16 mouse cellular contexts compared by ENCODE assay signal in genomic region chr17:12760355-12761146, GRCm38 (mm10). TPM values are rescaled to one million over a fixed set of nuclear protein-coding genes. Genes with fewer than 3 reads are reported as not detected.
DNase-seq lines count a peak whose midpoint lies in the region; ATAC-seq lines count a peak whose summit lies in the region.
"Had no signal": no experiment of that assay in that cellular context is flagged by ENCODE, and none has a peak within 500 bp of the region (broad histone marks: within the 10 kb centered on the region; RNA-seq: fewer than 3 reads in every experiment).

No protein-coding gene starts in this region.

- no peaks in the 10 kb centered on the region for H3K9me3 ChIP-seq in heart, embryonic 12.5 days (replicated peaks)
- no peaks in the 10 kb centered on the region for H3K9me3 ChIP-seq in lung, embryonic 15.5 days
- H3K9me3 ChIP-seq in embryonic facial prominence, embryonic 15.5 days (replicated peaks), result no peaks in the 10 kb centered on the region
- no peaks in the 10 kb centered on the region for H3K9me3 ChIP-seq in limb, embryonic 13.5 days
- H3K9me3 ChIP-seq: stomach, embryonic 15.5 days had no signal

- WGBS in heart, embryonic 12.5 days, result 62% methylated on average over 10 of the region's 10 CpGs
- WGBS in lung, embryonic 15.5 days, result 61% methylated on average over 10 of the region's 10 CpGs
- 75% methylated on average over 10 of the region's 10 CpGs for WGBS in embryonic facial prominence, embryonic 15.5 days
- 73% methylated on average over 10 of the region's 10 CpGs for WGBS in limb, embryonic 13.5 days

- no peak for ATAC-seq in heart, embryonic 12.5 days (ENCODE audit: insufficient number of reproducible peaks, low FRiP score)
- ATAC-seq in lung, embryonic 15.5 days (ENCODE audit: borderline replicate concordance, extremely low read depth, low FRiP score, low TSS enrichment), result peak; percentile 35; the same call in 1 of the 2 replicates
- no peak for ATAC-seq in embryonic facial prominence, embryonic 15.5 days (ENCODE audit: insufficient number of reproducible peaks, low FRiP score, low TSS enrichment, low read depth)
- no peak for ATAC-seq in limb, embryonic 13.5 days (ENCODE audit: low FRiP score, low read depth)
- ATAC-seq: forebrain, postnatal 0 days had no signal

- peak overlapping the region; percentile 81 for H3K27ac ChIP-seq in heart, embryonic 12.5 days (ENCODE audit: poor library complexity, severe bottlenecking)
- H3K27ac ChIP-seq in lung, embryonic 15.5 days, result peak overlapping the region; percentile 42
- peak overlapping the region; percentile 48 for H3K27ac ChIP-seq in embryonic facial prominence, embryonic 15.5 days (replicated peaks)
- H3K27ac ChIP-seq in limb, embryonic 13.5 days, result peak overlapping the region; percentile 44; the same call in 1 of the 2 replicates
- H3K27ac ChIP-seq: hindbrain, embryonic 14.5 days had no signal

- peaks cover 84% of the 10 kb centered on the region for H3K4me1 ChIP-seq in heart, embryonic 12.5 days (replicated peaks)
- H3K4me1 ChIP-seq in lung, embryonic 15.5 days, result peaks cover 76% of the 10 kb centered on the region
- peaks cover 62% of the 10 kb centered on the region for H3K4me1 ChIP-seq in embryonic facial prominence, embryonic 15.5 days
- peaks cover 76% of the 10 kb centered on the region for H3K4me1 ChIP-seq in limb, embryonic 13.5 days

- H3K4me2 ChIP-seq in heart, embryonic 12.5 days, result peak overlapping the region; percentile 61
- peak overlapping the region; percentile 5; the same call in 1 of the 2 replicates for H3K4me2 ChIP-seq in lung, embryonic 15.5 days
- H3K4me2 ChIP-seq in embryonic facial prominence, embryonic 15.5 days (replicated peaks), result no peak overlapping the region
- no peak overlapping the region for H3K4me2 ChIP-seq in limb, embryonic 13.5 days (replicated peaks)
- H3K4me2 ChIP-seq: hindbrain, embryonic 14.5 days; stomach, embryonic 15.5 days had no signal

- peak overlapping the region; percentile 12 for H3K4me3 ChIP-seq in heart, embryonic 12.5 days
- no peak overlapping the region for H3K4me3 ChIP-seq in lung, embryonic 15.5 days
- no peak overlapping the region for H3K4me3 ChIP-seq in embryonic facial prominence, embryonic 15.5 days (replicated peaks)
- H3K4me3 ChIP-seq in limb, embryonic 13.5 days, result no peak overlapping the region
- H3K4me3 ChIP-seq: stomach, embryonic 15.5 days had no signal

- peaks cover 85% of the 10 kb centered on the region for H3K36me3 ChIP-seq in heart, embryonic 12.5 days
- peaks cover 10% of the 10 kb centered on the region; the same call in 1 of the 2 replicates for H3K36me3 ChIP-seq in lung, embryonic 15.5 days
- peaks cover 10% of the 10 kb centered on the region; the same call in 1 of the 2 replicates for H3K36me3 ChIP-seq in embryonic facial prominence, embryonic 15.5 days
- H3K36me3 ChIP-seq in limb, embryonic 13.5 days, result peaks cover 48% of the 10 kb centered on the region
- H3K36me3 ChIP-seq: stomach, embryonic 15.5 days had no signal

- DNase-seq in heart, postnatal 10 days, result no peak
- no peak for DNase-seq in lung, postnatal 4 days
- DNase-seq in embryo, embryonic 9.5 days (ENCODE audit: extremely low spot score), result no peak
- DNase-seq: cerebellum, adult 9-11 months; forebrain, postnatal 0 days; liver; lung, adult 2 months; retina, postnatal 1 day; spleen, adult 18-20 months; thymus, postnatal 14 days had no signal

- intact Hi-C loops in heart, postnatal 10 days (cut with DNase I), result loop anchor here (2.0 kb wide), 1 partner anchor 30 kb away; no protein-coding TSS in a partner anchor

- no peaks in the 10 kb centered on the region for H3K27me3 ChIP-seq in heart, embryonic 12.5 days (replicated peaks)
- no peaks in the 10 kb centered on the region for H3K27me3 ChIP-seq in lung, embryonic 15.5 days
- H3K27me3 ChIP-seq in embryonic facial prominence, embryonic 15.5 days, result no peaks in the 10 kb centered on the region
- no peaks in the 10 kb centered on the region for H3K27me3 ChIP-seq in limb, embryonic 13.5 days
- H3K27me3 ChIP-seq: stomach, embryonic 15.5 days had no signal

- H3K9ac ChIP-seq in heart, embryonic 12.5 days, result peak overlapping the region; percentile 68
- no peak overlapping the region for H3K9ac ChIP-seq in lung, embryonic 15.5 days
- H3K9ac ChIP-seq in embryonic facial prominence, embryonic 15.5 days, result no peak overlapping the region
- no peak overlapping the region for H3K9ac ChIP-seq in limb, embryonic 13.5 days
- H3K9ac ChIP-seq: forebrain, postnatal 0 days; hindbrain, embryonic 14.5 days; stomach, embryonic 15.5 days had no signal

RNA-seq across cellular contexts. Expression of gene Igf2r, which starts 8.9 kb away (rescaled TPM):
- 293 and 312 TPM in 2 replicates for polyA plus RNA-seq in heart, embryonic 12.5 days (2016; fragmentation: Nextera tagmentation; extraction: Ambion mirVana)
- total RNA-seq in heart, postnatal 10 days (2021), result 100 to 1,000 TPM; 180 to 214 TPM
- polyA plus RNA-seq in lung, embryonic 15.5 days (2015; fragmentation: Nextera tagmentation; extraction: Ambion mirVana), result 58.4 and 62.5 TPM in 2 replicates
- polyA plus RNA-seq in embryonic facial prominence, embryonic 15.5 days (2015; fragmentation: Nextera tagmentation; extraction: Ambion mirVana), result 39.8 and 44.2 TPM in 2 replicates
- polyA plus RNA-seq in limb, embryonic 13.5 days (2015; fragmentation: Nextera tagmentation; extraction: Ambion mirVana), result 48.7 and 51.5 TPM in 2 replicates

Comparison
In these comparisons a context has a peak if more than half of its experiments do, and no peak if none do; other contexts are left out.
1. H3K4me2 ChIP-seq: peak in heart, embryonic 12.5 days (single experiment) and lung, embryonic 15.5 days (single experiment); none in embryonic facial prominence, embryonic 15.5 days (single experiment) and limb, embryonic 13.5 days (single experiment).
2. Peak in every context shown above with its lines, with median percentiles within 50 percentile points of each other: H3K27ac ChIP-seq.